Mouse (Mus musculus): Measurements from ENCODE around the gene Acot7. TPM values are rescaled to one million over a fixed set of nuclear protein-coding genes. Genes with fewer than 3 reads are reported as not detected.

The Acot7 gene
- total RNA-seq, 2 experiments from 2014 or later: 318 to 353 TPM

DNA sequence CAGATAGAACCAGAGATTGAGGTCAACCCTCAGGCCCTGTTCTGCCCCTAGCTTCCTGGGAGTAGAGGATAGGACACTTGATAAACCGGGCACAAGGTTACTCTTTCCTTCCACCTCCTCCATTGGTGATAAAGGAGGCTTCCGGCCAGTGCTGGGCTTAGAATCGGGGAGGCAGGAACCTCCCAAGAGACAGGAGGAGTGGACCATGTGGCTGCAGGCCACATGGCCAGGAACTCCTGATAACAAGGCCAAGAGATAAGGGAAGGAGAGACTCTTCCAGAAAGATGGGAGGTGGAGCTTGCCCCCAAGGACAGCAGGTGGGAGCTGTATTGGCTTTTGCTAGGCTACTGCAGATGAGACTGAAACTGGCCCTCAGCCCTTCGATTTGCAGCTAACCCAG is 27.4 kb upstream of the Acot7 start:
- DNase-seq (ENCODE audit: extremely low spot score in 1 of 2, low spot score in 1 of 2): no peak

DNA sequence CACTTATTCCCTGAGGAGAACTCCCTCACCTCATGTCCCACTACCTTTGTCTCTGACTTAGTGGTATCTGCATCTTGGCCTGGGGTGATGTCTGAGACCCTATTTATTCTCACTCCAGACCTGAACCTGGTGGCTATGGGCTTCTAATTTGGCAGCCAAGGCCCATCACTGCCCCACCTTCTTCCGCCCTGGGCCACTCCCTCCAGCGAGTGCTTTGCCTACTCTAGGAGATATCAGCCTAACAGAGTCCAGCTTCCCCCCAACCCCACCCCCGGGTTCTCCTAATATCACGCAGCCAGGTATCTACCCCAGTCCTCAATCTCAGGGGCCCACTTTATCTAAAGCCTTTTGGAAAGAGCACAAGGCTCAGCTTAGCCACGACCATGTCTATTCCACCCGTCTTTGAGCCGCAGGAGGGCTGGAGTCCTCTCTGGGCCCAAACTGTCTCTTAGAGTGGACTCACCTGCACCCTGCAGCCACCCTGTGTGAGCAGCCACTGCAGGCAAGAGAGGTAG is 26.4 kb upstream of the Acot7 start:
- DNase-seq (ENCODE audit: extremely low spot score in 1 of 2, low spot score in 1 of 2): no peak

- DNase-seq (ENCODE audit: extremely low spot score in 1 of 2, low spot score in 1 of 2): no peak
These were observed 25.9 kb upstream of the Acot7 start, which contains the start of gene Espn for GRCm38 (mm10) chr4:152151966-152152544. Espn (minus strand) TSS chr4:152152371.

DNA sequence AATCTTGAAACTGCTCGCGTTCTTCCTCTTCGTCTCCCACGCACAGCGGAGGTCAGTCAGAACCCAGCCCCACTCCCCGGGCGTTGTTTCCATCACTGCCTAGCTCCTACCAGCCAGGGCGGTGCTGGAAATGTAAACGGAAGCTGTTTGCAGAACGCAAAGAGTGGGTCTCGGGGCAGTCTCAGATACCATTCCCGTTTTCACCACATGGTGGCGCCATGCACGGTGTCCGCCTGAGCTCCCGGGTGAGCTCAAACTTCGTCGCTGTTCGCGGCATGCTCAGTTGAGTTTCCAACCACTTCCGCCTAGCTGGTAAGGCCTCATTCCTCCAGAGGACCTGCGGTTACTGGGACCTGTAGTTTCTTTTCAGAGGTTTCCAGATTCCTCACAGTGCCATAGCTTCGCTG is 24.2 kb upstream of the Acot7 start:
- peak; percentile 71 to 92 for DNase-seq (ENCODE audit: extremely low spot score in 1 of 2, low spot score in 1 of 2)

DNA sequence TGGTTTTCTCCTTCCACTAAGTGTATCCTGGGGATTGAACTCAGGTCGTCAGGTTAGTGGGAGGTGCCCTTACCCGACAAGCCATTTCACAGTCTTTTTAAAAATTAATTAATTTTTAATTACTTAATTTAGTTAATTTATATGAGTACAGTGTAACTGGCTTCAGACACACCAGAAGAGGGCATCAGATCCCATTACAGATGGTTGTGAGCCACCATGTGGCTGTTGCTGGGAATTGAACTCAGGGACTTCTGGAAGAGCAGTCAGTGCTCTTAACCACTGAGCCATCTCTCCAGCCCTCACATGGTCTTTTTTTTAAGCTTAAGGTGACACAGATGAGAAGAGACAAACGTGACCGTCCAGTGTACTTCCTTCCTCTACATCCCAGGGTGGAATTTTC is 22.9 kb upstream of the Acot7 start:
- DNase-seq (ENCODE audit: extremely low spot score in 1 of 2, low spot score in 1 of 2): no peak

DNA sequence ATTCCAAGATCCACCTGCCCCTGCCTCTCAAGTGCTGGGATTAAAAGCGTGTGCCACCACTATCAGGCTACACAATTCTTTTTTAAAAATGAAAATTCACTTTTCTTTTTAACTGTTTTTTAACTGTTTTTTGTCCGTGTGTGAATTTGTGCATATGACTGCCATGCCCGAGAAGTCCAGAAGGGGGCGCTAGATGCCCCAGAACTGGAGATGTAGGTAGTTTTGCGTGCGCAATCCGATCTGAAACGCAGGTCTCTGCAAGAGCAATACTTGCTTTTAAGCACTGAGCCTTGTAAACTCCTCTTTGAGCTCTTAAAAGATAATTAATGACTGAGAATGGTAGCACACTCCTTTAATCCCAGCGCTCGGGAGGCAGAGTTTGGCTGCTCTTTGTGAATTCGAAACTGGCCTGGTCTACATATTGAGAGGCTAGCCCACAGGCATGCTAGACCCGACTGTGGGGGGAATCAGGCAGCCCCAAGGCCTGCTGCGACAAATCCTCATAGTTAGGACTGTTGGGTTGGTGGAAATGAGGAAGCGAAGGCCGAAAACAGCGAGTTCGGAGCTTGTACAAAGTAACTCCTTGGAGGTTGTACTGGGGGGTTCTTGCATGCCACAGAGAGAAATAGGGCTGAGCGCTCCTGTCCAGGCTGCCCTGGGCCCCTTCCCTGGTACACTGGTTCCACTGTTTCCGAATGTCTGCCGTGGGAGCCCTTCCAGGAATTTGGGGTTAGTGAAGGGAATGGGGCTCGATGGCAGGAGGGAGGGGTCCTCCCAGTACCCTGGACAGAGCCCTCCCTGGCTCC is 20.0 kb upstream of the Acot7 start:
- DNase-seq (ENCODE audit: extremely low spot score in 1 of 2, low spot score in 1 of 2): peak in 1 of 2 experiments; percentile 67

GRCm38 (mm10) chr4:152158585-152159284 is 19.2 kb upstream of the Acot7 start, which contains the start of gene Hes2:
Hes2 (plus strand) TSS chr4:152158867.
- DNase-seq (ENCODE audit: extremely low spot score in 1 of 2, low spot score in 1 of 2): no peak

DNA sequence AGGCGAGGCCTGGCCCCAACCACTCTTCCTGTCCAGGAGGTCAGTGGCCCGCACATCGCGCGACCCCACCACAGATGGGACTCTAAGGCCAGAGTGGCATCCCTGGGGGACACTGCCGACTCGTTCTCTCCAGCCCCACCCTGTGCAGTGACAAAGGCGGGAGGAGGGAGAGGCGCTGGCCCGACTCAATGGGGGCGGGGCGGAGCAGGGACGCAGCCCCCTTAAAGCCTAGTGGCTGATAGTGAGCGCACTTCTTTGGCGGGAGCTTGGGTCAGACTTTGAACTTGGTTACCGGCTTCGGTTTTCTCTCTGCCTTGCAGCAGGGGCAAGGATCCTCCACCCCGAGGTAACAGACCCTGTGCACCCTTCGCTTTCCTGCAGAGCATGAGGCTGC is 18.7 kb upstream of the Acot7 start:
- DNase-seq (ENCODE audit: extremely low spot score in 1 of 2, low spot score in 1 of 2): no peak

GRCm38 (mm10) chr4:152160748-152161147 is 17.2 kb upstream of the Acot7 start:
- DNase-seq (ENCODE audit: extremely low spot score in 1 of 2, low spot score in 1 of 2): no peak

- DNase-seq (ENCODE audit: extremely low spot score in 1 of 2, low spot score in 1 of 2): no peak
These were observed 16.3 kb upstream of the Acot7 start for GRCm38 (mm10) chr4:152161601-152162000.

DNA sequence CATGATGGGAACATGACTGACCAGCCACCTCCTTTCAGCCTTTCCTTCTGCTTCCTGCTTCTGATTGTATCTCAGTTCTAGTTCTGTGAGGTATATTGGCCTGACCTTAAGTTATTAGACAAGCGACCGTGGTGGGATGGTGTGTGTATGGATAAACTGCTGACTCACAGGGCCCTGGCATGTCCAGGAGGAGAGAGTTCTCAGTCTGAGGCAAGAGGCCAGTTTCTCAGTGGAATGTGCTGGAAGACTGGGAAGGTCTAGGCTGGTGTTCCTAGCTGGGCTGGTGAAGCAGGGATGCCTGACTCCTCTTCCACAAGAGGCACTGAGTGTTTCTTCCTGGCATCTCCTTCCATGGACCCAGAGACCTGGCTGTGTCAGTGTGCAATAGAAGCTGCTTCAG is 15.2 kb upstream of the Acot7 start:
- DNase-seq (ENCODE audit: extremely low spot score in 1 of 2, low spot score in 1 of 2): no peak

DNA sequence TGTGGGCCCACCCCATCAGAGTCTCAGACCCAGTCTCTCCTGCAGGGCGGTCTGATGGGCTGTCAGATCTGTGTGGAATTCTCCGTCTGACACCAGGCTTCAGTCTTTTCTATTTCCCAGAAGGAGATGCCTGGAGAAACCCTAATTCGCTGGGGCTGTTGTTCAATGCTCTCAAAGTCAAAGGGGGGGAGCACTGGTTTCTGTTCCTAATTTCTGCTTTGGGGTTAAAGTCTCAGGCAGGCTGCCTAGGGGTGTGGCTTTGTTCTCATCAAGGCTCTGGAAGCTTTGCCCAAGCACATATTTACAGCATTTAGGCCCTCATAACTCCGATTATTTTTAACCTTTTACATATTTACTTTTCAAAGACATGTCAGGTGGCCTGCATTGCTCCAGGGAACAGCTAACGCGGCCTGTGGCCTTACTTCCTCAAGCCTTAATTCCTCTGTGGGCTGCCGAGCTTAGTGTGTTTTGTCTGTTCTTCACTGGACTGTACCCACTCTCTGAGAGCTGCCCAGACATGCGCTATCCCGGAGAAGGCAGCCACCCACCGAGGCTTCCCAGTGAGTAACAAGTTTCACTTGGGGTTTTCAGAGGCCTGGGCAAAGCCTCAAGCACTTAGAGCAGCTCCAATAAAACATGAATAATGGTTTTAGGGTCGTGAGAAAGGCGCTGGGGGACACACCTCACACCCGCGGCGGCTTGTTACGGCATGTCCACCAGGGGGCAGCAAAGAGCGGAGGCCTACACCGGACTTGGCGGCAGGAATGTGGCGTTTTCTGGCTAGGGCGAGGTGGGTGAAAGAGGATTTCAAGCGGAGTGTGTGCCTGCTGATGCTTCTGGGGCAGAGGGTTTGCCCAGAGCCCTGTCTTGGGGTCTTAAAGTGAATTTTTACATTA is 12.7 kb upstream of the Acot7 start:
- DNase-seq (ENCODE audit: extremely low spot score in 1 of 2, low spot score in 1 of 2): peak; percentile 61 to 91

DNA sequence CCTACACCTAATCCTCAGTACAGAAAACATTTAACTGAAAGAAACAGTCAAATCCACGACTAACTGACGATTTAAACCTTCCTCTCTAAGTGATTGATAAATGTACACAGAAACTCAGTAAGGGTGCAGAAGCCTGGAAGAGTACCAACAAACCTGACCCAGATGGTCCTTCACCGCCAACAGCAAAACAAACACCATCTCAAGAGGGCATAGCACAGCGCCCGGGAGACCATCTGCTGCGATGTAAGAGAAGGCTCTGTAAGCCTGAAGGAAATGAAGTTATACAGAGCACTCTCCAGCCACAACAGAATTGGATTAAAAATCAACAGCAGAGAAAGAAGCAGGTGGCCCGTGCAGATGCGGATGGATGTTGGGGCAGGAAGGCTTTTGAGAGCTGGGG is 9.9 kb upstream of the Acot7 start:
- no peak for DNase-seq (ENCODE audit: extremely low spot score in 1 of 2, low spot score in 1 of 2)

DNA sequence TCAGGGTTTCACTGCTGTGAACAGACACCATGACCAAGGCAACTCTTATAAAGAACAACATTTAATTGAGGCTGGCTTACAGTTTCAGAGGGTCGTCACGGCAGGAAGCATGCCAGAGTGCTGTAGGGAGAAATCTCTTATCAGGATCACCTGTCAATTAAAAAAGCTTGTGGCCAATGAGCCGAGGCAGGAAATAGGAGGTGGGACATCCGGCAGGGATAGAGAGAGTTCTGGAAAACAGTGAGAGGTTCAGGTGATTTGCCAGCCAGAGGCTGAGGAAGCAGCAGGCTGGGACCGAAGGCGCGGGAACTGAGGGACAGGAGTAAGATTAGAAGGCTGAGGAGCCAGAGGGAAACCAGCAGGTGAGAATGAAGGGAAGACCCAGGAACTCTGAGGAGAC is 8.8 kb upstream of the Acot7 start:
- no peak for DNase-seq (ENCODE audit: extremely low spot score in 1 of 2, low spot score in 1 of 2)

DNA sequence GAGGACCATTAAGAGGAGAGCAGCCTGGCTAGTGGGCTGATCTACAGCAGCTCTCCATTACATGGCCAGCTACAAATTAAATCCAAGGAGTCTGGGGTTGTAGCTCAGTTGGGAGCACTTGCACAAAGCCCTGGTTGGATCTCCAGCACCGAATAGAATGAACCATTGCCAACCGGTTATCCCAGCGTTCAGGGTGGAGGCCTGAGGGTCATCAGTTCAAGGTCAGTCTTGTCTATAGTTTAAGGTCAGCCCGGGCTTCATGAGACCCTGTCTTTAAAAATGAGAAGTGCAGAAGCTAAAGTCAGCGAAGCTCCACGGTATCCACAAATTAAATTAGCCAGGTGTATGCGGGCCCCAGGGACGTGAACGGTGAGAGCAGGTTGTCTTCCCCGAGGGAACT is 7.6 kb upstream of the Acot7 start:
- no peak for DNase-seq (ENCODE audit: extremely low spot score in 1 of 2, low spot score in 1 of 2)

- DNase-seq (ENCODE audit: extremely low spot score in 1 of 2, low spot score in 1 of 2): no peak
These were observed 6.4 kb upstream of the Acot7 start for GRCm38 (mm10) chr4:152171543-152171942.

DNA sequence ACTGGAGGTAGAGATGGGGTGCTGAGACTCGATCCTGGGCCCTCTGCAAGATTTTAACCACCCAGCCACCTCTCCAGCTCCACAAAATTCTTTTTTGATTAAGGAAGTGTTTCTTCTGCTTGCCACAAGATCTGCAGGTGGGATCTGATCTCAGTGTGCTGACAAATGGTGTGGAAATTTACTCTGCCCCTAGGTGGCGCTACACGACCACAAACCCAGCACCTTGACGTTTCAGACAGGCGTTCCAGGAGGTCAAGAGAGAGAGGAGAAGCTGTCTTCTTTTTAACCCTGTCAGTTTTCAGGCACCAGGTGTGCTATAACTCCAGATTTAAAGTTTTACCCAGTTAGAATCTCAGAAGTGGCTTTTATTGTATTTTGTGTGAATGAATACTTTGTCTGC is 4.9 kb upstream of the Acot7 start:
- DNase-seq (ENCODE audit: extremely low spot score in 1 of 2, low spot score in 1 of 2): peak; percentile 84 to 96

DNA sequence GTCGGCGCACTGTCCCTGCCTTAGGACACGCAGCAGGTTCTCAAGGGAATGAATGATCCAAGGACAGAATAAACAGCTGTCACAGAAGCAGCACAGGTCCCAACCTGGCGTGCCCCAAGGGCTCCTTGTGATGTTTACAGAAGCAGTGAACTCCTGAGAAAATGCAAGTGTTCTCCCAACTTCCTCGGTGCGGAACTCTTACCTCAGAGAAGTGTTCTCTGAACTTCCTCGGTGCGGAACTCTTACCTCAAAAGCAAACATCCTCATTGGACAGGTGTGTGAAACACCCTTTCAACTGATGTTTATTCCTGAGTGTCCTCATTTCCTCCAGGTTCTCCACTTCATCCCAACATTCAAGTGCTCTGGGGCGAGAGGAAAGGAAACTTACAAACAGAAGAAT is 4.0 kb upstream of the Acot7 start:
- DNase-seq (ENCODE audit: extremely low spot score in 1 of 2, low spot score in 1 of 2): no peak

GRCm38 (mm10) chr4:152176638-152177037 is 1.3 kb upstream of the Acot7 start:
- DNase-seq (ENCODE audit: extremely low spot score in 1 of 2, low spot score in 1 of 2): no peak

DNA sequence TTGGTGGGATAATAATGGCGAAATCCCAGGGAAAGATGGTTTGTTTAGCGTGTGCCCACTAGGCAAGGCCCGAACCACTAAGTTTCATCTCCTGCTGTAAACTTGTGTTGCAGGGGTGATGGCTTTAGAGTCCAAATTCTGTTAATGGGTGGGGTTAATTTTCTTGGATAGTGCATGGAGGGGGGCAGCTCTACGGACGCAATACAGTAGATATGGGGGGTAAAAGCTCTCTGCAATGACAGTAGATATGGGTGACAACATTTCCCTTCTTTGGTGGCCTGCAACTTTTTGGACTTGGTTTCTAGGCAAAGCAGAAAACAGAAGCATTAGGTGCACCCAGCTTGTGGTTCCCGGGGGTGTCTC is 779 bp upstream of the Acot7 start:
- no peak for DNase-seq (ENCODE audit: extremely low spot score in 1 of 2, low spot score in 1 of 2)
